Mouse (Mus musculus) limb, embryonic 10.5 days (tissue): ENCODE measurements at regions not wholly inside any gene's neighbourhood (a gene's known extent, or its start where the extent isn't known, plus 50 kb on each side); places are given as distances from the start of the nearest gene placed in this dataset.

Experiments used
- DNase-seq: peaks from one replicate; pipeline ENCODE4 v3.0.0-alpha.2; 2017; ENCODE audit warnings: low spot score
- H3K27ac ChIP-seq: fragments of 300-500 bp; sonication (generic); 2 replicates; pipeline ENCODE4 v1.5.1; 2016; ENCODE audit warnings: mild to moderate bottlenecking
- H3K27me3 ChIP-seq: fragments of 300-500 bp; sonication (generic); 2 replicates; pipeline ENCODE4 v1.6.1; 2016; ENCODE audit warnings: low read depth, mild to moderate bottlenecking; ENCODE audit not compliant: poor library complexity, severe bottlenecking
- H3K36me3 ChIP-seq: fragments of 300-500 bp; sonication (generic); 2 replicates; pipeline ENCODE4 v1.6.1; 2016; ENCODE audit warnings: mild to moderate bottlenecking, moderate library complexity
- H3K4me1 ChIP-seq: fragments of 300-500 bp; sonication (generic); 2 replicates; pipeline ENCODE4 v1.6.1; 2016
- H3K4me3 ChIP-seq: fragments of 300-500 bp; sonication (generic); 2 replicates; pipeline ENCODE4 v1.5.1; 2016; ENCODE audit warnings: mild to moderate bottlenecking, moderate library complexity
- H3K9me3 ChIP-seq: fragments of 300-500 bp; sonication (generic); replicated peaks from 2 replicates; pipeline ENCODE4 v1.6.1; 2016; ENCODE audit warnings: mild to moderate bottlenecking
- WGBS: fragments of 180-500 bp; shearing (Covaris S2); methylation state at CpG from one replicate; pipeline ENCODE4 v1.1.7; 2016; 5-methylcytosine and 5-hydroxymethylcytosine counted together

DNA sequence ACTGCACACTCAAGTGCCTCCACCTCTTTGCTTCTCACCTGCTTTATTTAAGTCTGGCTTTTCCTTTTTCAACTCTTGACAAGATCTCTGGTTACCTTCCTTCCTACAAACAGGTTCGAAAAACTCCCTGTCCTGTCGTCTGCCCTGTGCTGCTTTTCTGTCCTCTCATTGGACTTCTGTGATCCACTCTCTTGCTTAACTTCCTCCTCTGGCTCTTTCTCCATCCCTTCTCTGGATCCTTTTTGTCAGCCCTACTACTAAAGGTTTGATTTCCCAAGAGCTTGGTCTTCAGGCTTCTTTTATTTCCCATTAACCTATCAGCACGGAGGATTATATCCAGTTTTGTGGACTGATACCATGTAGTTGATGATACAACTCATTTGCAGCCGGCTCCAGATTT is 149.8 kb downstream of the Satb1 start:
- H3K9me3 ChIP-seq = no peaks in the 10 kb centered on the region
- H3K27me3 ChIP-seq = 0 out of 2 replicates have a peak, but pooled peaks cover 8% of the 10 kb centered on the region
- no peak for DNase-seq
- no peak overlapping the region for H3K27ac ChIP-seq
- 85% methylated on average over 4 of the region's 4 CpGs for WGBS
- H3K4me3 ChIP-seq = no peak overlapping the region
- H3K36me3 ChIP-seq = no peaks in the 10 kb centered on the region
- H3K4me1 ChIP-seq = no peaks in the 10 kb centered on the region

DNA sequence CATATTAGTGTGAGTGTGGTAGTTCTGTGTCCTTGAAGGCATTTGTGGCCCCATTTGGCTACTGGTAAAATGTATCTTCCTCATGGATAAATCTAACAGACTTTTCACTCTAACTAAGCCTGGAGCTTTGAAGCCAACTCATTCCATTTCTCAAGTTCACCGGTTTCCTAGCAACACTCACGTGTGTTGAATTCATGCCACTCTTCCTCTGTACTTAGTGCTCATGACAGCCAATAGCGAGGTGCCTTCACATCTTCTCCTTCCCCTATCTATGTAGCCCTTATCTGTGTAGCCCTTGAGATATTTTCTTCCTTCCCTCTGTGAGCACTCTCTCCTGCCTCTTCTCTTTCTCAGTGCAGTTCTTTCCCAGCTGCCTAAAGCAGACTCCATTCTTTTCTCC is 150.7 kb downstream of the Satb1 start:
- H3K4me3 ChIP-seq = no peak overlapping the region
- no peaks in the 10 kb centered on the region for H3K9me3 ChIP-seq
- H3K27me3 ChIP-seq = 0 out of 2 replicates have a peak, but pooled peaks cover 8% of the 10 kb centered on the region
- H3K4me1 ChIP-seq = no peaks in the 10 kb centered on the region
- WGBS = 92% methylated on average over 3 of the region's 3 CpGs
- DNase-seq = no peak
- H3K27ac ChIP-seq = no peak overlapping the region
- H3K36me3 ChIP-seq = no peaks in the 10 kb centered on the region

DNA sequence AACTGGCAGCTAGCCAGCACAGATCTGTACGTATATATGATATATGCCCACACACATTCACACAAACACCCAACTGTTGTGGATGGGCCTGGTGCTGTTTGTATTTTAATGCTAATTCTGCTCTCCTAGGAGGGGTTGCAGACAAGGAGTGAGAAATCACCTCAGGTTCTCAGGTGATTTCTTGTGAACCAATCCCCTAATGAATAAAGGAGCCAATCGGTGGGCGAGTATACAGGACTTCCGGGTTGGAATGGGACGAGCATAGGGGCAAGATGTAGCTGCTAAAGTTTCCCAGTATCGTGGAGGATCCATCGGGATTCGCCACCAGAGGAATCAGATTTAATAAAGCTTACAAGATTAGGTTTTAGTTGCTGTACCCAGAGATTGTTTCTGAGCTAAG is 155.6 kb downstream of the Satb1 start:
- no peaks in the 10 kb centered on the region for H3K36me3 ChIP-seq
- no peaks in the 10 kb centered on the region for H3K4me1 ChIP-seq
- H3K9me3 ChIP-seq = no peaks in the 10 kb centered on the region
- no peak for DNase-seq
- 92% methylated on average over 8 of the region's 8 CpGs for WGBS
- H3K27ac ChIP-seq = no peak overlapping the region
- no peaks in the 10 kb centered on the region for H3K27me3 ChIP-seq
- no peak overlapping the region for H3K4me3 ChIP-seq

DNA sequence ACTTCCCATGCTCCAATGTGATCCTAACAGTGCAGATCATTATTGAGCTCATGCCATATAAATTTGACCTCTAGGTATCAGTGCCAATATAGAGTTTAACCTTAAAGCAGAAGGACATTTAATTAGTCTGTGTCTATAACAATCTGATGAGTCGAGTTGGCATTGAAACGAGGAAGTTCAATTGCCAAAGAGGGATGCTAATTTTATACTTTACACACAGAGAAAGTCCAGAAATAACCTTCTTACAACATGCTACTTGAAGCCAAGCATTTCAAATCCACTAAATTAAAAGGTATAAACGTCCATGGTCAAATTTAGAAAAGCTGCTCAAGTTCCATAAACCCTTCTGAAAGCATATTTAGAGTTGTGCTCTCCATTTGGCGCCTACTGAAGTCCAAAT is 174.7 kb downstream of the Satb1 start:
- Histone ChIP-seq H3K9me3 (no peaks in the 10 kb centered on the region), H3K4me3 (no peak overlapping the region), H3K27me3 (no peaks in the 10 kb centered on the region), H3K27ac (no peak overlapping the region), H3K4me1 (no peaks in the 10 kb centered on the region), H3K36me3 (no peaks in the 10 kb centered on the region)
- 92% methylated on average over 4 of the region's 4 CpGs for WGBS
- no peak for DNase-seq

DNA sequence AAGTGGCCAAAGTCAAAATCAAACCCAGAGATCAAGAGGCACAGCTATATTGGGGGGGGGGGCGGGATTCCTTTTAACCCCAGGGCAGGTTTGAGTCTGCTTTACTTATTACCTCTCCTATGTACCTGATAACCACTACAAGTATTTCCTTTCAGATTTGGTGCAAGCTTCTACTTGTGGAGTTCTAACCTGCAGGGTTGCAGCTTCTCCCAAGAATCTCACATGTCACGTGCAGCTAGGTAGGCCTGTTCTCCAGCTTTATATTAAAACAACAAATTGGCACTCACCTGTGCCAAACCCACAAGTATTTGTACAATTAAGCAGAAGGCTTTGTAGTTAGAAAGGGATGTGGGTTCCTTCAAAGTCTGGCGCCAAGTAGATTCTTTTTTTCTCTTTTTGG is 179.2 kb downstream of the Satb1 start:
- Histone ChIP-seq H3K4me3 (no peak overlapping the region), H3K27ac (no peak overlapping the region), H3K36me3 (no peaks in the 10 kb centered on the region), H3K9me3 (no peaks in the 10 kb centered on the region), H3K4me1 (no peaks in the 10 kb centered on the region), H3K27me3 (no peaks in the 10 kb centered on the region)
- DNase-seq = no peak
- 84% methylated on average over 3 of the region's 3 CpGs for WGBS

DNA sequence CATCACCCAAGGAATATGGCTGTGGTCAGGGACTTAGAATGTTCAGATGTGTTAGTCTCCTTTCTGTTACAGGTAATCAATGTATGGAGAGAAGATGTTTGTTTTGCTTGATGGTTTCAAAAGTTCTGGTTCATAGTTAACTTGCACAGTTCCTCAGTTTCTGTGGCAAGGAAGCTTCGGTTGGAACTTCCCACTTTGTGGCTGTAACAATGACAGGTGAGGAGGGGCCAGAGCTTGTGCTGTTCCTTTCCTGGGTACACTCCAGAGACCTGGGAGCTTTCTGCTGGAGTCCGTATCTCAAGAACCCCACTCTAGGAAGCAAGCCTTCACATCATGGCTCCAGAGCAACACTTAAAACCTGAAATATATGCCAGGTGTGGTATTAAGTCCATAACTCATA is 181.2 kb downstream of the Satb1 start:
- WGBS = 92% methylated on average over 2 of the region's 2 CpGs
- H3K9me3 ChIP-seq = no peaks in the 10 kb centered on the region
- H3K27me3 ChIP-seq = no peaks in the 10 kb centered on the region
- H3K27ac ChIP-seq = no peak overlapping the region
- no peak for DNase-seq
- no peaks in the 10 kb centered on the region for H3K4me1 ChIP-seq
- no peaks in the 10 kb centered on the region for H3K36me3 ChIP-seq
- no peak overlapping the region for H3K4me3 ChIP-seq

DNA sequence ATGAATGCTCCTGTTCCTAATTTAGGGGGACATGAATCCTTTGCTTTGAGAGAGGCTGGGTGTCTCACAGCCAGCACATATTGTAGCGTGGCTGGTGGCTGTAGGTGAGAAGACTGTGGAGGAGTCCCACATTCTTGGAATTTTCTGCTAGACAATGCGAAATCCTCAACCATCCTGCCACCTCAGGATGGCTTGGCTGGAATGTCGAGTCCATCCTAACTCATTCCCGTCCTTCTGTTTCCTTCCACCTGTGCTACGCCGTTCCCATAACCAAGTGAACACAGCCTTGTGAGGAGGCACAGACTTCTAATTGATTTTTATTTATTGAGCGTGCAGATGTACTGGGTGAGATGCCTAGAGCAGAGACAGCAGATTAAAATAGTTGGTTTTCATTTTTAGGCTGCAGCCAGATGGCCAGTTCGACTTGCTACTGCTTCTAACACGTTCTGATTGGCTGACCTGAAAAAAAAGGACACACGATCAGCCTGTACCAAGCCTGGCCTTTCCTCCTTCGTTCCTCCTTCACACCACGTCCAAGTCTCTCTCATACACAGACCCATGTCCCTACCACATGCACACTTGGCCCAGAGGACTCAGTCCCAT is 183.8 kb downstream of the Satb1 start:
- no peaks in the 10 kb centered on the region for H3K36me3 ChIP-seq
- no peak for DNase-seq
- no peaks in the 10 kb centered on the region for H3K27me3 ChIP-seq
- peaks cover 10% of the 10 kb centered on the region for H3K4me1 ChIP-seq
- no peak overlapping the region for H3K4me3 ChIP-seq
- H3K9me3 ChIP-seq = no peaks in the 10 kb centered on the region
- 82% methylated on average over 12 of the region's 12 CpGs for WGBS
- H3K27ac ChIP-seq = no peak overlapping the region

DNA sequence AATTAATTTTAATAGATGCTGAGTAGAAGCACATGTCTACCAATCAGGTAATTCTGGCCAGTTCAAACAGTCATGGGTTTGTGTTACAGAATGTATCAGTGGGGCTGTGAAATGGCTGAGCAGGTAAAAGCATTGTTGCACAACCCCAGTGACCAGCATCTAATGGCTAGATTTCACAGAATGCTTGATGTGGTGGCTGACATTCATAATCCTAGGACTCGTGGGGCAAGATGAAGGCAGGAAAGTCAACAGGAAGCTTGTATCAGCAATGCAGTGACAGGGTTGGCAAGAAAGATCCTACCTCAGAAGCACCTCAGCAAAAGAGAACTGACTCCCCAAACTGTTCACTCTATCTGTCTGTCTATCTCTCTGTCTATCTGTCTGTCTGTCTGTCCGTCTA is 186.7 kb downstream of the Satb1 start:
- Histone ChIP-seq H3K36me3 (no peaks in the 10 kb centered on the region), H3K27ac (no peak overlapping the region), H3K9me3 (no peaks in the 10 kb centered on the region), H3K27me3 (no peaks in the 10 kb centered on the region), H3K4me3 (no peak overlapping the region), H3K4me1 (peaks cover 10% of the 10 kb centered on the region)
- DNase-seq = no peak
- 90% methylated on average over 2 of the region's 2 CpGs for WGBS

DNA sequence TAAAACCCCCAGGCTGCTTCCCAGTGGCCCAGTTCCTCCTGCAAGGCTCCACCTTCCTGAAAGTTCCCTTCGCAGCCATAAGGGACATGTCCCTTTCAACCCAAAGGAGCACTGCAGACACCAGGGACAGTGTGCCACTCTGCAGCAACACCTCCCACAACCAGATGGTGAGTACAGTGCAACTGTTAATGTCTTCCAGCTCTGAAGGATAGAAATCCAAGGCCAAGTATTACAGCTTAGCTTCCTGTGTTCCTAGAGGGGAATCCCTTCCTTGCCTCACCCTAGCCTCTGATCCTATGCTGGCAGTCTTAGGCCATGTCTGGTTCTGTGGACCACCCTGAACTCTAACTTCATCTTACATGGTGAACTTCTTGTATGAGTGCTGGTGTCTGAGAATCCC is 187.2 kb downstream of the Satb1 start:
- H3K27ac ChIP-seq = no peak overlapping the region
- H3K4me1 ChIP-seq = peaks cover 10% of the 10 kb centered on the region
- H3K27me3 ChIP-seq = no peaks in the 10 kb centered on the region
- DNase-seq = no peak
- WGBS = 52% methylated on average over 1 of the region's 1 CpGs
- H3K4me3 ChIP-seq = no peak overlapping the region
- H3K36me3 ChIP-seq = no peaks in the 10 kb centered on the region
- H3K9me3 ChIP-seq = no peaks in the 10 kb centered on the region

DNA sequence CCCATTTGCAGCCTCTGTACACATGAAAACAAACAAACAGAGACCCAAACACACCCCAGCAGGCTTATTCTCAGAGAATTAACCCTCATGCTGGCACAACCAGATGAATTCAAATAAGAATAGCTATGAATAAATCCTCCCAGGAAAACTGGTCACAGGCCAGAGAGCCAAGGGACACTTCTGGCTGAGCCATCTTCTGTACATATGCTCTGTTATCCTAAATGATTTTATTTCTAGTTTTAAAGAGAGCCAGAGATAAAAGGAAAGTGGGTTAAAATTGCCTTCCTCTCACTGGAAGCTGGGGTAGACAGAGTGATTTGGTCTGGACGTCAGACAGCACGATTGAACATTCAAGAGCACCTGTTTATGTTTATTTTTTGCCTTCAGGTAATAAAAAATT is 190.4 kb downstream of the Satb1 start:
- no peak overlapping the region for H3K4me3 ChIP-seq
- no peaks in the 10 kb centered on the region for H3K36me3 ChIP-seq
- H3K27ac ChIP-seq = no peak overlapping the region
- peaks cover 10% of the 10 kb centered on the region for H3K4me1 ChIP-seq
- no peaks in the 10 kb centered on the region for H3K27me3 ChIP-seq
- 60% methylated on average over 2 of the region's 2 CpGs for WGBS
- DNase-seq = no peak
- no peaks in the 10 kb centered on the region for H3K9me3 ChIP-seq

DNA sequence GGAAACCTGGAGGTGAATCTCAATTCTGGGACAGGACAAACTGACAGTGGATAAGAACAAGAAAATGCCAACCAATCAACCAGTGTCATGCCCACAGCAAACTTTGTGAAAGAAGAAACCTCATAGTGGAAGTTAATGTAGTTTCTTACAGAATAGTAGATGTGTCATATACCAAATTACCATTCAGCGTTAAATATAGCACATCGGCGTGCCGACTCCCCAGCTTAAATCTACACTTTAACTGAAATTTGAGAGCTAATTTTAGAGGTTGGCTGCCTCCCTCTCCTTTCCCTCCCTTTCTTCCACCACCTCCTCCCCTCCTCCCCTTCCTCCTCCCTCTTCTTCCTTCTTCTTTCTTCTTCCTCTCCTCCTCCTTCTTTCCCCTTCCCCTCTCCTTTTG is 197.2 kb downstream of the Satb1 start:
- 96% methylated on average over 4 of the region's 4 CpGs for WGBS
- Histone ChIP-seq H3K27me3 (no peaks in the 10 kb centered on the region), H3K27ac (no peak overlapping the region)

DNA sequence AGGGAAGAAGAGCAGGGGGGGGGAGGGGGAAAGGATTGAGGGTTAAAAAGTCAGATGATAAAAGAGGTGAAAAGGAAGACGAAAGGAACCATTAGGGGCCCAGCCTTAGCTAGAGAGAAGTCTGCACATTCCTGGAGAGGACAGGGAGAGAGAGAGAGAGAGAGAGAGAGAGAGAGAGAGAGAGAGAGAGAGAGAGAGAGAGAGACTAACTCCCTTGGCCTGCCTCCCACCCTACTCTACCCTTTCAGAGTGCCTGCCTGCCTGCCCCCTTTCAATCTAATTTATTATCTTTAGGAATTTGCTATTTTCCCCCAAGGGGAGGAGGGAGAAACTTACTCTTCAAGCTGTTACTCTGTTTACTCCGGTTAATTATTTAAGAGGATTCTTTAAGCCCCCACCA is 201.5 kb downstream of the Satb1 start:
- no peaks in the 10 kb centered on the region for H3K4me1 ChIP-seq
- H3K4me3 ChIP-seq = no peak overlapping the region
- no peak overlapping the region for H3K27ac ChIP-seq
- no peaks in the 10 kb centered on the region for H3K9me3 ChIP-seq
- no peaks in the 10 kb centered on the region for H3K36me3 ChIP-seq
- WGBS = 34% methylated on average over 2 of the region's 2 CpGs
- no peak for DNase-seq
- no peaks in the 10 kb centered on the region for H3K27me3 ChIP-seq

More for the DNA sequence above, 197.2 kb downstream of the Satb1 start:
- no peak for DNase-seq
- no peak overlapping the region for H3K4me3 ChIP-seq
- H3K4me1 ChIP-seq = no peaks in the 10 kb centered on the region
- H3K9me3 ChIP-seq = no peaks in the 10 kb centered on the region
- no peaks in the 10 kb centered on the region for H3K36me3 ChIP-seq

DNA sequence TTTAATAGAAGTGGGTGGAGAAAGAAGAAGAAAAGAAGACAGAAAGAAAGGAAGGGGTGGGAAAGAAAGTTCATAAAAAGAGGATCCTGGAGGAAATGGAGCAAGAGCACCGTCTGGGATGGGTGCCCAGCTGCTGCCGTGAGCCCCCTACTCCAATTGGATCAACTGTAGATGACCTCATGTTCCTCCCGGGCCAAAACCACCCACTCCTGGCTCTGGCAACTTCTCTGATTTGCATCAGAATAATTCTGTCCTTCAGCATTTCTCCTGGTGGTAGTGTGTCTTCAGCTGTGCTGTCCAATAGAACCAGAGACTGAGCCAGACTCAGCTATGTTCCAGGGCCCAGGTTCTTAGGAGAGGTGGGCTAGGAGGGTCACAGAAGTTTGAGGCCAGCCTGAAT is 212.6 kb downstream of the Satb1 start:
- H3K4me3 ChIP-seq = no peak overlapping the region
- 85% methylated on average over 3 of the region's 3 CpGs for WGBS
- DNase-seq = no peak
- no peaks in the 10 kb centered on the region for H3K36me3 ChIP-seq
- H3K9me3 ChIP-seq = no peaks in the 10 kb centered on the region
- H3K4me1 ChIP-seq = no peaks in the 10 kb centered on the region
- H3K27me3 ChIP-seq = no peaks in the 10 kb centered on the region
- no peak overlapping the region for H3K27ac ChIP-seq

DNA sequence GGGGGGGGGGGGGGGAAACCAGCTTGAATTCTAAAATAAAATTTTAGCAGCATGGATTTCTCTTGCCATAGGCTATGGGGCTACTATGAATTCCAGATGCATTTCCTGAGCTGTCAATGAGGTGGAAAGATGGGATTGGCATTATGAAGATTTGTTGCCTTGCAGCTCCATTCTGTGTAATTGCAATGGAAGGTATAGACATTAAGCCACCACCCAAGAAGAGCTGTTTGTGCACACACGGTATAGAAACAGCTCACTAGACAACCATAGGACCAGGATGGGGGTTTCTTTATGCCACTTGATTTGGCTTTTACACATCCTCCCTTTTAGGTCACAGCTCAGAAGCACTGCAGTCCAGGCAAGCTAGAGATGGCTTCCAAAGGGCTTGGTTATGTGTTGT is 247.8 kb downstream of the Satb1 start:
- 65% methylated on average over 1 of the region's 1 CpGs for WGBS

More for the DNA sequence above, 247.8 kb downstream of the Satb1 start:
- Histone ChIP-seq H3K4me1 (peaks cover 3% of the 10 kb centered on the region; the same call in 1 of the 2 replicates), H3K9me3 (no peaks in the 10 kb centered on the region), H3K27me3 (no peaks in the 10 kb centered on the region), H3K4me3 (no peak overlapping the region), H3K27ac (no peak overlapping the region), H3K36me3 (no peaks in the 10 kb centered on the region)
- no peak for DNase-seq
